28 mouse cellular contexts compared by ENCODE assay signal in the genomic region with DNA sequence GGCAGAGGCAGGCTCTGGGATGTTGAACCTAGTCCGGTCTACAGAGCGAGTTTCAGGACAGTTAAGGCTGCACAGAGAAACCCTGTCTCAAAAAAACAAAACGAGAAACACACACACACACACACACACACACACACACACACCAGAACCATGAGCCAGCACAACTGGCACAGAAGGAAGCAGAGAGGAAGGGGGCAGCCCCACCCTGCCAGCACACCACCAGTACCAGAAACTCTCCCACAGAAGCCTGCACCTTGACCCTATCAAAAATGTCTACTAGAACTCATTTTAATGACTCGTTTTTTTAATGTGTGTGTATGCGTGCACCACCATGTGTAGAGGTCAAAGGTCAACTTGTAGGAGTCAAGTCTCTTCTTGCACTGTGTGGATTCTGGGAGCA. TPM values are rescaled to one million over a fixed set of nuclear protein-coding genes. Genes with fewer than 3 reads are reported as not detected.
DNase-seq lines count a peak whose midpoint lies in the region; ATAC-seq and TF ChIP-seq lines count a peak whose summit lies in the region.
"Had no signal": no experiment of that assay in that cellular context is flagged by ENCODE, and none has a peak within 500 bp of the region (broad histone marks: within the 10 kb centered on the region; RNA-seq: fewer than 3 reads in every experiment).

No protein-coding gene starts in this region.

- H3K27ac ChIP-seq in kidney, adult 2 months (ENCODE audit: insufficient read depth, low read depth, low read length), result no peak overlapping the region
- no peak overlapping the region for H3K27ac ChIP-seq in CH12.LX (ENCODE audit: insufficient read depth, low read depth)
- H3K27ac ChIP-seq in intestine, embryonic 15.5 days, result no peak overlapping the region
- no peak overlapping the region for H3K27ac ChIP-seq in stomach, embryonic 16.5 days (ENCODE audit: low read length)
- H3K27ac ChIP-seq in forebrain, embryonic 16.5 days (ENCODE audit: low read length), result no peak overlapping the region
- H3K27ac ChIP-seq: embryonic facial prominence, embryonic 15.5 days; forebrain, embryonic 10.5 days; forebrain, embryonic 15.5 days; hindbrain, embryonic 15.5 days had no signal

- ATAC-seq in intestine, embryonic 15.5 days, result peak; percentile 54
- ATAC-seq in stomach, embryonic 16.5 days (ENCODE audit: insufficient read depth, low FRiP score), result 0 out of 2 replicates have a peak, but pooled peaks have one; percentile 15
- no peak for ATAC-seq in forebrain, embryonic 16.5 days
- ATAC-seq: forebrain, embryonic 15.5 days had no signal

- no peaks in the 10 kb centered on the region for H3K36me3 ChIP-seq in kidney, adult 2 months (ENCODE audit: control insufficient read depth, insufficient read depth, low read length)
- peaks cover 14 to 84% of the 10 kb centered on the region in 2 experiments for H3K36me3 ChIP-seq in CH12.LX (replicated peaks in 1 of 2; ENCODE audit: control insufficient read depth in 1 of 2, insufficient read depth in 1 of 2, low read length in 1 of 2)
- H3K36me3 ChIP-seq in intestine, embryonic 15.5 days, result 0 out of 2 replicates have a peak, but pooled peaks cover 5% of the 10 kb centered on the region
- no peaks in the 10 kb centered on the region for H3K36me3 ChIP-seq in stomach, embryonic 16.5 days (ENCODE audit: control insufficient read depth, insufficient read depth, low read length)
- H3K36me3 ChIP-seq in forebrain, embryonic 16.5 days (ENCODE audit: control insufficient read depth, insufficient read depth), result peaks cover 10% of the 10 kb centered on the region; the same call in 1 of the 2 replicates
- H3K36me3 ChIP-seq: hindbrain, embryonic 15.5 days had no signal

- in situ Hi-C loops in CH12.LX (cut with MboI; ENCODE audit: low pct_ligation_motif_present, low pct_unique_long_range_greater_than_20kb, low sequenced_read_pairs), result no loop called here

- TF ChIP-seq POLR2A in kidney, adult 2 months (IDR thresholded peaks at IDR 0.05; ENCODE audit: low read depth, low read length), result no peak
- no peak for TF ChIP-seq POLR2A in CH12.LX (IDR thresholded peaks at IDR 0.05; ENCODE audit: low read depth, low read length)

- no peak for TF ChIP-seq CTCF in kidney, adult 2 months (conservative IDR thresholded peaks at IDR 0.05; ENCODE audit: insufficient read depth, insufficient read length, low read depth, low read length)
- TF ChIP-seq CTCF in CH12.LX (conservative IDR thresholded peaks at IDR 0.05 in 1 of 2, IDR thresholded peaks at IDR 0.05 in 1 of 2; ENCODE audit: low read depth in 2 of 2, low read length in 2 of 2), result no peak

- peak; percentile 12 for DNase-seq in kidney, adult 2 months
- DNase-seq in kidney, adult 8-10 months, result no peak
- no peak for DNase-seq in CH12.LX (ENCODE audit: extremely low read depth)
- DNase-seq in gastrocnemius, adult 18-20 months (ENCODE audit: low spot score), result no peak
- DNase-seq: adrenal gland, postnatal 10 days; cerebellum, adult 11 months; cerebellum, adult 8-10 months; cerebellum, postnatal 14 days; gastrocnemius, postnatal 14 days had no signal

- dilution Hi-C loops in CH12.LX (cut with MboI; ENCODE audit: extremely low pct_ligation_motif_present, extremely low pct_unique_long_range_greater_than_20kb, low sequenced_read_pairs), result no loop called here

- no peaks in the 10 kb centered on the region for H3K79me2 ChIP-seq in CH12.LX (replicated peaks; ENCODE audit: control insufficient read depth, extremely low read depth, insufficient read depth, poor library complexity, severe bottlenecking)

- H3K9me3 ChIP-seq in CH12.LX (replicated peaks; ENCODE audit: low read length), result no peaks in the 10 kb centered on the region
- no peaks in the 10 kb centered on the region for H3K9me3 ChIP-seq in intestine, embryonic 15.5 days
- no peaks in the 10 kb centered on the region for H3K9me3 ChIP-seq in stomach, embryonic 16.5 days (replicated peaks; ENCODE audit: control insufficient read depth, low read length)
- no peaks in the 10 kb centered on the region for H3K9me3 ChIP-seq in forebrain, embryonic 16.5 days (ENCODE audit: control insufficient read depth, low read length)
- H3K9me3 ChIP-seq: embryonic facial prominence, embryonic 15.5 days; forebrain, embryonic 10.5 days; forebrain, embryonic 15.5 days; G1E; heart, embryonic 12.5 days; hindbrain, embryonic 15.5 days had no signal

- no peak overlapping the region for H3K4me2 ChIP-seq in CH12.LX (ENCODE audit: insufficient read depth, low read depth, poor library complexity, severe bottlenecking)
- no peak overlapping the region for H3K4me2 ChIP-seq in intestine, embryonic 15.5 days (replicated peaks)
- H3K4me2 ChIP-seq in stomach, embryonic 16.5 days (ENCODE audit: low read depth, low read length), result no peak overlapping the region
- no peak overlapping the region for H3K4me2 ChIP-seq in forebrain, embryonic 16.5 days (ENCODE audit: low read length)
- H3K4me2 ChIP-seq: embryonic facial prominence, embryonic 15.5 days; forebrain, embryonic 15.5 days; heart, embryonic 12.5 days; hindbrain, embryonic 15.5 days had no signal

- H3K4me3 ChIP-seq in kidney, adult 2 months (ENCODE audit: insufficient read depth, low read depth, low read length), result no peak overlapping the region
- H3K4me3 ChIP-seq in CH12.LX (replicated peaks in 1 of 3; ENCODE audit: low read depth in 2 of 3, low read length in 2 of 3, poor library complexity in 1 of 3), result no peak overlapping the region
- no peak overlapping the region for H3K4me3 ChIP-seq in intestine, embryonic 15.5 days (replicated peaks)
- H3K4me3 ChIP-seq in stomach, embryonic 16.5 days (replicated peaks; ENCODE audit: low read length), result no peak overlapping the region
- no peak overlapping the region for H3K4me3 ChIP-seq in forebrain, embryonic 16.5 days (replicated peaks; ENCODE audit: low read length)
- H3K4me3 ChIP-seq: embryonic facial prominence, embryonic 15.5 days; erythroblast, embryonic 14.5 days; forebrain, embryonic 10.5 days; forebrain, embryonic 15.5 days; heart, embryonic 12.5 days; hindbrain, embryonic 15.5 days had no signal

- H3K4me1 ChIP-seq in kidney, adult 2 months (ENCODE audit: control insufficient read depth, insufficient read depth, low read length), result no peaks in the 10 kb centered on the region; the same call in 1 of the 2 replicates
- H3K4me1 ChIP-seq in CH12.LX (ENCODE audit: control insufficient read depth in 1 of 2, insufficient read depth in 2 of 2), result peaks cover 13 to 30% of the 10 kb centered on the region in 2 experiments
- peaks cover 7% of the 10 kb centered on the region; the same call in 1 of the 2 replicates for H3K4me1 ChIP-seq in intestine, embryonic 15.5 days (replicated peaks)
- H3K4me1 ChIP-seq in stomach, embryonic 16.5 days (ENCODE audit: control insufficient read depth, insufficient read depth, low read length), result no peaks in the 10 kb centered on the region
- H3K4me1 ChIP-seq in forebrain, embryonic 16.5 days (replicated peaks; ENCODE audit: control insufficient read depth, insufficient read depth, low read length), result peaks cover 15% of the 10 kb centered on the region

- WGBS in kidney, adult 2 months, result 54% methylated on average over 5 of the region's 5 CpGs
- 67% methylated on average over 5 of the region's 5 CpGs for WGBS in intestine, embryonic 15.5 days
- 60% methylated on average over 5 of the region's 5 CpGs for WGBS in stomach, embryonic 16.5 days
- 92% methylated on average over 5 of the region's 5 CpGs for WGBS in forebrain, embryonic 16.5 days

- TF ChIP-seq RAD21 in CH12.LX (IDR thresholded peaks at IDR 0.05; ENCODE audit: low read depth, low read length), result no peak

- no peak overlapping the region for H3K9ac ChIP-seq in CH12.LX (ENCODE audit: insufficient read depth, low read depth)
- no peak overlapping the region for H3K9ac ChIP-seq in intestine, embryonic 15.5 days
- no peak overlapping the region for H3K9ac ChIP-seq in stomach, embryonic 16.5 days (ENCODE audit: low read length)
- no peak overlapping the region for H3K9ac ChIP-seq in forebrain, embryonic 16.5 days (replicated peaks; ENCODE audit: low read depth, low read length)
- H3K9ac ChIP-seq: embryonic facial prominence, embryonic 15.5 days; forebrain, embryonic 15.5 days; heart, embryonic 12.5 days; hindbrain, embryonic 15.5 days had no signal

- no peaks in the 10 kb centered on the region for H3K27me3 ChIP-seq in kidney, adult 2 months (replicated peaks; ENCODE audit: control insufficient read depth, insufficient read depth, low read length)
- no peaks in the 10 kb centered on the region for H3K27me3 ChIP-seq in CH12.LX (replicated peaks)
- H3K27me3 ChIP-seq in intestine, embryonic 15.5 days (replicated peaks), result no peaks in the 10 kb centered on the region
- H3K27me3 ChIP-seq in stomach, embryonic 16.5 days (ENCODE audit: control insufficient read depth, insufficient read depth, low read length), result no peaks in the 10 kb centered on the region
- H3K27me3 ChIP-seq in forebrain, embryonic 16.5 days (replicated peaks; ENCODE audit: control insufficient read depth, insufficient read depth, low read length), result no peaks in the 10 kb centered on the region
- H3K27me3 ChIP-seq: embryonic facial prominence, embryonic 15.5 days; forebrain, embryonic 15.5 days; heart, embryonic 12.5 days; hindbrain, embryonic 15.5 days had no signal

- TF ChIP-seq EP300 in CH12.LX (IDR thresholded peaks at IDR 0.05; ENCODE audit: low read length), result no peak

TF ChIP-seq in CH12.LX, 34 proteins besides CTCF, POLR2A, EP300 and RAD21:
- TF ChIP-seq MAFK (IDR thresholded peaks at IDR 0.05; ENCODE audit: insufficient replicate concordance, low read length) (peak; percentile 29; the same call in 1 of the 2 replicates), IRF4 (IDR thresholded peaks at IDR 0.05; ENCODE audit: low read depth, low read length) (peak; percentile 23; the same call in 1 of the 2 replicates), KAT2A (IDR thresholded peaks at IDR 0.05; ENCODE audit: insufficient replicate concordance, low read length) (no peak)

RNA-seq across cellular contexts. Expression of gene Golm1, which starts 25.8 kb away (rescaled TPM):
- polyA plus RNA-seq in kidney, adult 2 months (2012; rRNA removed), result 5.3 and 6.5 TPM in 2 replicates
- total RNA-seq in CH12.LX (2012; rRNA removed), result 16.4 and 17.4 TPM in 2 replicates
- total RNA-seq in CH12.LX (2014; rRNA removed), result 18.9 and 21.9 TPM in 2 replicates
- 14.3 and 18.1 TPM in 2 replicates for polyA plus RNA-seq in CH12.LX (2012; ENCODE audit: insufficient read length, low read depth)
- 81.8 and 86.9 TPM in 2 replicates for polyA plus RNA-seq in intestine, embryonic 15.5 days (2015; fragmentation: Nextera tagmentation; extraction: Ambion mirVana)
- 89.8 and 108 TPM in 2 replicates for polyA plus RNA-seq in stomach, embryonic 16.5 days (2015; fragmentation: Nextera tagmentation; extraction: Ambion mirVana)
- polyA plus RNA-seq in forebrain, embryonic 16.5 days (2015; fragmentation: Nextera tagmentation; extraction: Ambion mirVana), result 40.9 and 49.6 TPM in 2 replicates
- 1 to 10 TPM; 5.7 to 7.5 TPM for total RNA-seq in gastrocnemius, adult 18-20 months (2021)

RNA-seq across cellular contexts. Expression of gene 4921517D22Rik, which starts 44.1 kb away (rescaled TPM):
- not detected in 2 replicates for polyA plus RNA-seq in kidney, adult 2 months (2012; rRNA removed)
- total RNA-seq in CH12.LX (2012; rRNA removed) (not detected in 2 replicates), CH12.LX (2014; rRNA removed) (not detected in 2 replicates)
- not detected in 2 replicates for polyA plus RNA-seq in CH12.LX (2012; ENCODE audit: insufficient read length, low read depth)
- polyA plus RNA-seq in intestine, embryonic 15.5 days (2015; fragmentation: Nextera tagmentation; extraction: Ambion mirVana), result not detected in 2 replicates
- polyA plus RNA-seq in stomach, embryonic 16.5 days (2015; fragmentation: Nextera tagmentation; extraction: Ambion mirVana), result not detected in 2 replicates
- polyA plus RNA-seq in forebrain, embryonic 16.5 days (2015; fragmentation: Nextera tagmentation; extraction: Ambion mirVana), result not detected in 2 replicates
- not detected for total RNA-seq in gastrocnemius, adult 18-20 months (2021)
- total RNA-seq: adrenal gland, postnatal 10 days; adrenal gland, postnatal 4 days; common myeloid progenitor, adult 5-6 weeks; gastrocnemius, postnatal 14 days; heart, adult 8-10 months; heart, postnatal 25 days had no signal
- polyA plus RNA-seq: brain, embryonic 14.5 days; embryonic facial prominence, embryonic 11.5 days; embryonic facial prominence, embryonic 15.5 days; erythroblast, embryonic 14.5 days; forebrain, embryonic 10.5 days; forebrain, embryonic 15.5 days; frontal cortex, adult 2 months; G1E; heart, embryonic 12.5 days; heart, embryonic 16.5 days; hindbrain, embryonic 11.5 days; hindbrain, embryonic 15.5 days had no signal
